Mouse (Mus musculus): ENCODE results near the gene Lysmd3. TPM values are rescaled to one million over a fixed set of nuclear protein-coding genes. Genes with fewer than 3 reads are reported as not detected.
A peak's percentile ranks its signal among the peaks of the same experiment; 100 is the strongest.
"Not testable (repeated sequence)": the region's sequence is repeated elsewhere in the genome, so short reads cannot be mapped to it uniquely, and the experiment has no call there.

Lysmd3 gene
- total RNA-seq, 2 experiments from 2014 or later, result 7.9 to 9.2 TPM

DNA sequence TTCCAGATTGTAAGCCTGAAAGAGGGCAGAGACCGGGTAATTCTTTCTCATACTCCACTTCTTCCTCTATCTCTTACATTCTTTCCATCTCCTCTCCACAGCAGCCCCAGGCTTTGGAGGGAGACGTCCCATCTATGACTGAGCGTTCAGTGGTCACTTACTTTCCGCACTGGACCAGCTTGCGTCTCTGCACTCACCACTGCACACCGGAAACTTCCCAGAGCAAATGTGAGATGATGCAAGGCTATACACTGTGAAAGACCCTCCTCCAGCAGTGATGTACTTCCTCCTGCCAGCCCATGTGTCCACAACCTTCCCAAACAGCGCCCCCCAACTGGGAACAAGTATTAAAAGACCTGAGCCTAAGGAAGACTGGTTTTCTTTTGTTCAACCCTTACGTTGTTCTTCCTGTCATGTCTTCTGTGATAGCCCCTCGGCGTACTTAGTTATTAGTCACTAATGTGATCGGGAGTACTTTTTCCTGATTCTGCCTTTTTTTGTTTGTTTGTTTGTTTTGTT is 13.4 kb upstream of the Lysmd3 start:
- no peak for TF ChIP-seq CTCF (IDR thresholded peaks at IDR 0.05)
- DNase-seq, result no peak
- Histone ChIP-seq H3K27ac (no peak overlapping the region), H3K4me3 (no peak overlapping the region)
- intact Hi-C loops (cut with DNase I), result loop anchor here (5.0 kb wide), 2 partner anchors 118 to 207 kb away; no protein-coding TSS in a partner anchor

DNA sequence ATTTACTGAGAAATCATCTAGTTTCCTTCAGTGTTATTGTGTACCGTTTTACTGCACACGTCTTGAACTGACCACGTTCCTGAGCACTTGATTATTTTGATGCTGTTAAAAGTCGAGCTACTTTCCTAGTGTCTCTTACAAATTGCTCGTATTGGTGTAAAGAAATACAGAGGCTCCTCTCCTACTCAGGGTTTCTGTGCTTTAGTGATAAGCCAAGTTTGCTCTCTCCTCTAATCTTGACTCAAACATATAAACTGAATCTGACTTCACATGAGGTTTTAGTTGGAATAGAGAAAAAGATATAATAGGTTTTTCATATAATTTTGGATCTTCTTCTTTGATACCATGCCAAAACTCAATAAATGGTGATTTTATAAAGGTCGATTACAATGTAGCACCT is 11.1 kb upstream of the Lysmd3 start:
- intact Hi-C loops (cut with DNase I), result no loop called here
- no peak overlapping the region for H3K27ac ChIP-seq
- TF ChIP-seq CTCF (IDR thresholded peaks at IDR 0.05), result no peak
- H3K4me3 ChIP-seq, result no peak overlapping the region
- DNase-seq, result no peak

DNA sequence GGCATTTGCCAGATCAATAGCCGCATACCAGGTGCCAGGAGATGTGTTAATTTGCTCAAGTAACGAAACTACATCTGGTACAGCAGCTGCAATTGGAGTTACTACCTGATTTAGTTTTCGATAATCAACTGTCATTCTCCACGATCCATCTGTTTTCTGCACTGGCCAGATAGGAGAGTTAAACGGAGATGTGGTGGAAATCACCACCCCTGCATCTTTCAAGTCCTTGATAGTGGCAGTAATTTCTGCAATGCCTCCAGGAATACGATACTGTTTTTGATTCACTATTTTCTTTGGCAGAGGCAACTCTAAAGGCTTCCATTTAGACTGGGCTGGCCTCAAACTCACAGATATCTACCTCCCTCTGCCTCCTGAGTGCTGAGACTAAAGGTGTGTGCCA is 7.1 kb upstream of the Lysmd3 start:
- H3K27ac ChIP-seq; intact Hi-C loops (cut with DNase I); DNase-seq; H3K4me3 ChIP-seq: not testable (repeated sequence)

DNA sequence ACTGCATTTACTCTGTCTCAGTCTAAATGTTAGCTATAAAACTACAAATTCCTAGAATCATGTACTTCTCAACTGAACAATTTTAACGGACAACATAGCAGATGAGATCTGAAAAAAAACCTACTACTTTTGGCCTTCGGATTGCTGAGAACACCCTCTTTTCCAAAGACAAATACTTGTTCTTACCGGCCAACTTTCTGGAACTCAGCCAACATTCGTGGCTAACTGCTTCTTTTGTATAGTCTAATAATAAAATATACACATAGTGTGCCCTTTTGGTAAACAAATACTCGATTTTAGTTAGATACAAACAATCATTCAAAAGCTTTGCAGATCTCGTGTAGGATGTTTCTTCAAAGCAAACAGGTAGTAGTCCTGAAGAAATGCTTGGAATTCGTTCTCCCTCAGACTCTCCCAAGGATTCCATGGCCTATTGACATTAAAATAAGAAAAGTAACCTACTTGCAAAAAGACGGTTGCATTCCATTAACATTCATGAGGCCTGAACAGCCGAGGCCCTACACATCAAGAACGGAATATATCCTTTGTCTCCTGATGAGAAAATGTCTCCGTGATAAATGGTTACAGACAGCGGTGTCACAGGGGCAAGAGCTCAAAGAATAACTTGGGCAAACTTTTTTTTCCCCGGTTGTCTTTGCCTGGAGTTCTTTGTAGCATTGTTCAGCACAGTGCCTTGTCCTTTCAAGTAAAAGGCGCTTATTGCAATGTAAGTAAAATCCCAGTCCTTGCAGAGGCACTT is 1.2 kb upstream of the Lysmd3 start:
- DNase-seq, result no peak
- TF ChIP-seq CTCF (IDR thresholded peaks at IDR 0.05), result no peak
- peak overlapping the region; percentile 99; the same call in 1 of the 2 replicates for H3K27ac ChIP-seq
- H3K4me3 ChIP-seq, result no peak overlapping the region
- intact Hi-C loops (cut with DNase I), result loop anchor here (2.0 to 5.0 kb wide), 4 partner anchors 56 to 774 kb away; partner anchors contain the start of genes Arrdc3, Cetn3, Mblac2 and Polr3g

DNA sequence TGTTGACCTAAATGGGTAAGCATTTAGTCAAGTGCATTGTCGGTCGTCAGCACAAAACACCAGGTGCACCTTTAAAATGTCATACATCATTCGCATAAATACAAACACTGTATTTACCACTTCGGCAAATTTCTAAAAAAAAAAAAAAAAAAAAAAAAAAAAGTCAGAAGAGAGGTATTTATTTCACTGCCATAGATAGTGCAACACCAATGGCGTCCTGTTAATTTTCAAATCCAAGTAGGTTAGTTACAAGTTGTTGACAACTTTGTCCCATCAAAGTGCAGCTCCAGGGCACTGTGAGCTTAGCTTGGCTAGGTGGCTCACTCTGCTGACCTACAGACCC is 484 bp upstream of the Lysmd3 start:
- Histone ChIP-seq H3K27ac (peak overlapping the region; percentile 99), H3K4me3 (peak overlapping the region; percentile 84)
- no peak for TF ChIP-seq CTCF (IDR thresholded peaks at IDR 0.05)
- intact Hi-C loops (cut with DNase I), result loop anchor here (2.0 to 5.0 kb wide), 4 partner anchors 55 to 775 kb away; partner anchors contain the start of genes Arrdc3, Cetn3, Mblac2 and Polr3g
- no peak for DNase-seq

DNA sequence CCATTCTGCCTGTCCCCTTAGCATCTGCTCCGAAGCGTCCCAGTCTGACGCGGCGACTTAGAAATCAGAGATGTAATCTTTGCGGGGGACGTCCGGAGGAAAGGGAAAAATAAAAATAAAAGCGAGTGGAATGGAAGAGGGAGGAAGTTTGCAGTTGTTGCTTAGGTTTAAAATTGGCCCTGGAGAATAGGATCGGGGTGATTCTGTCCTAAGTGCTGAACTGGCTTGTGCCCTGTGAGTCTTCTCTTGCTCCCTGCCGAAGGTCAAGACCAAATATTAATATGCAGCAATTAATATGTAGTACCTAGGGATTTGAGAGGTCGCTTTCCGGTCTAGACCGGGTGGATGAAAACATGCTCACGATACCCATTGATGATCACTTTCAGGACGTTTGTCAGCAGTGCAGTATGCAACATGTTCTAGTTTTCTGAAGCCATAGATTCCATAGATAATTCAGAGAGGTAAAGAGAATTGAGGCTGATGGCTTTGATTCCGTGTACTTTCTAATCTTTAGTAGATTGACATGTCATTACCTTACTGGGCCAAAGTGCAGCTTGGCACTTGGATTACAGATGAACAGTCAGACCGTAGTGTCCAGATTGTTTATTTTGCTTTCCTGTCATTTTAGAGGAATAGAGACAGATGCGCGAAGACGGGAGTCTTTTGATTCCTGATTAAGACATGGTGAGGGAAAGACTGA is 740 bp downstream of the Lysmd3 start:
- TF ChIP-seq CTCF (IDR thresholded peaks at IDR 0.05), result no peak
- intact Hi-C loops (cut with DNase I), result loop anchor here (5.0 kb wide), 3 partner anchors 54 to 776 kb away; partner anchors contain the start of genes Arrdc3, Mblac2 and Polr3g
- DNase-seq, result no peak
- peak overlapping the region; percentile 84 for H3K4me3 ChIP-seq
- H3K27ac ChIP-seq, result peak overlapping the region; percentile 99

DNA sequence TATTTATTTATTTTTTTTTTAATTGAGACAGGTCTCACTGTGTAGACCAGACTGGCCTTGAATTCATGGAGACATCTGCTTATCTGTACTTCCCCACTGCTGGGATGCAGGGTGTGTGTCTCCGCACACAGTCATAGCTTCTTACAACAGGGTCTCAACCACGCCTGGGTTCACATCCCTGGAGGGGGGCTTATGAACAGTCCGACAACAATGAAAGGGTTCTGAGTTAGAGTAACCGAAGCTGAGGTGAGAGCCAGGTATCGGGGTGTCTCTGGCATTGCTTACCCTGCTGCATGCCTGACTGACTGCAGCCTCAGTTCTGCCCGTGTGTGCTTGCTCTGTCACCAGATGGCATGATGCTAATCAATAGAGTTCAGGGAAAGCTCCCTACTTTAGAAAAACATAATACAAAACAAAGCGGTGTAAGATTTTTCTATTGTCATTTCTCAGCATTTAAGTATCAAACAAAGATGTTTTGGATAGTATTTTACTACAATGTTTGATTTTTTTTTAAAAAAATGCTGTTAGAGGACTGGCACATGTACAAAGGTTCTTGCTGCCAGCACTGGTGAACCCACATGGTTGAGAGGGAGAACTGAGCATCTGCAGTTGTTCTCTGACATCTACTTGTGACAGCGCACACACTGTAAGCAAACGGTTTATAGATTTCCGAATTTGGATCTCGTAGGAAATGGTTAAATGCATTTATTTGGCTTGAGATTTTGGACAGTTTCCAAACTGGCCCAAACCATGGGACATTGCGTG is 6.3 kb downstream of the Lysmd3 start:
- intact Hi-C loops (cut with DNase I), result no loop called here
- no peak for DNase-seq
- no peak for TF ChIP-seq CTCF (IDR thresholded peaks at IDR 0.05)
- H3K4me3 ChIP-seq, result no peak overlapping the region
- no peak overlapping the region for H3K27ac ChIP-seq

DNA sequence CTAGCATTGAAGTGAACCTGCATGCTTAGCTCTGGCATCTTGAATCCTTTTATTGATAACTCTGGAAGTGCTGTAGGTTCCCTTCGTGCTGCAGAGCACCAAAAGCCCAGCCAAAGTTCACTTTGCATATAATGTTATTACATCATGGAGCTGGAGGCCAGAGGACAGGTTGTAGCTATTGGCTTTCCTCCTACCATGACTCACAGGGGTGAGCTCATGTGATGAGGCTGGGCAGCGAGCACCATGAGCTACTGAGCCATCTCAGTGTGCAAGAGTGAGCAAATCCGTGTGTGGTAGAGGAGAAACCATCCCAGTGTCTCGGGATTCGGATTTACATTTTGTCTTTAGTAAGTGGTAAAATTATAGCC is 6.9 kb downstream of the Lysmd3 start:
- no peak for TF ChIP-seq CTCF (IDR thresholded peaks at IDR 0.05)
- H3K27ac ChIP-seq, result no peak overlapping the region
- intact Hi-C loops (cut with DNase I), result no loop called here
- no peak overlapping the region for H3K4me3 ChIP-seq
- DNase-seq, result peak; percentile 28

DNA sequence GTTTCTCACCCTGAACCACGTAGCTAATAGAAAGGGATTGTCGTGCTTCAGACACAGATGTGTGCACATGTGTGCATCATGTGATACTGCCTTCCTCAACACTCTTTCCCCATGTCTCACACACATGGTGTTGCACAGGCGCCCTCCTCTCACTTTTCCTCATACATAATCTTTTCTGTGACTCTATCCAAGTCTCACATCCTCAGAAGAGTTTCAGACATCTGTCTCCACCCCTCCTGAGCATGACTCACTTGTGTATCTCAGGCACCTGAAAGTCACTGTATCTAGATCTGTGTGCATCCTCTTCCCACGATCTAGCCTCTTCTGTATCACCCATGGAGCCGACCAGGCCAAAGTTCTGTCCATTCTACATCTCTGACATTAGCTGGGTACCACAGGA is 10.2 kb downstream of the Lysmd3 start:
- no peak for TF ChIP-seq CTCF (IDR thresholded peaks at IDR 0.05)
- Histone ChIP-seq H3K4me3 (no peak overlapping the region), H3K27ac (no peak overlapping the region)
- no peak for DNase-seq
- intact Hi-C loops (cut with DNase I), result no loop called here

DNA sequence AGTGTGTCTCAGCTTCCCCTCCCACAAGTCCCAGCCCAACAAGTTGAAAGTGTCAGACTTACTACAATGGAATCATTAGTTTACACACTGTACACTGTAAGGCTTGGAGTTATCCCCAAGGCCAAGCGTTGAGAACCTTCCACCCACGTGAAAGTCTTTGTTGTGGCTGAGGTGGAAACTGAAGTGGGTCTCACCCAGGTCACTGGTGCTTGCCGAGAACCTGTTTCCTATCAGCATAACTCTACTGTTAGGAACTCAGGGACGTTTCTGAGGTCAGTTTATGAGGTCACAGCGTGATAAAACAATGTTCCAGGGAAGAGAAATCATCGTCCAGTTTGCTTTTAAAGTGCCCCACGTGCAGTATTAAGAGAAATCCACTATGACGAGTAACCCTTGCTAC is 17.9 kb downstream of the Lysmd3 start:
- no peak for DNase-seq
- TF ChIP-seq CTCF (IDR thresholded peaks at IDR 0.05), result no peak
- Histone ChIP-seq H3K27ac (no peak overlapping the region), H3K4me3 (no peak overlapping the region)
- intact Hi-C loops (cut with DNase I), result no loop called here

DNA sequence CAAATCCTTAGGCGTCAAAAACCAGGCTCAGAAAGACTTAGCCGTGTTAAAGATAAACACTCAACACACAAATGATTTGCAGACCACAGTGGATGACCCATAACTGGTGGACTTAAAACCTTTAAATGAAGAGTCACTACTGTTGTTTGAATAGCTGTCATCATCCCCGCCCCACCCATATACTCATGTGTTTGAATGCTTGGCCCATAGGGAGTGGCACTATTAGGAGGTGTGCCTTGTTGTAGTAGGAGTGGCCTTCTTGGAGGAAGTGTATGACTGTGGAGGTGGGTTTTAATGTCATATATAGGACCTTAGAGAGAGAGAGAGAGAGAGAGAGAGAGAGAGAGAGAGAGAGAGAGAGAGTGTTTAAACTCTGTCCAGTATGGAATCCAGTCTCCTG is 25.6 kb downstream of the Lysmd3 start:
- no peak for TF ChIP-seq CTCF (IDR thresholded peaks at IDR 0.05)
- DNase-seq, result no peak
- Histone ChIP-seq H3K4me3 (no peak overlapping the region), H3K27ac (no peak overlapping the region)
- intact Hi-C loops (cut with DNase I), result no loop called here

DNA sequence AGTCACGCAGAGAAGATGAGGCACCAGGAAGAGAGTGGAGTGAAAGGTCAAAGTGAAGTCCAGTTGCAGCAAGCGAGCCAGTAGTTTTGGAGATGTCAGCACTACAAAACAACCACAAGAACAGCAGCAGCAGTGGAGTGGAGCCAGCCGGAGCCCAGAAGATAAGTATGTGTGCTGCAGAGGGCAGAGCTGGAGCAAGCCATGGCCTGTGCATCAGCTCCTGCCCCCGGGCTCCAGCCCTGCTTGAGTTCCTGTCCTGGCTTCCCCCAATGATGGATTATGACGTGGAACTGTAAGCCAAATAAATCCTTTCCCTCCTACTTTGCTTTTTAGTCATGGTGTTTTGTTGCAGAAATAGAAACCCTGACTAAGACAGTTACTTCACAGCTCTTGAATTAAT is 26.8 kb downstream of the Lysmd3 start:
- no peak for DNase-seq
- H3K27ac ChIP-seq, result no peak overlapping the region
- TF ChIP-seq CTCF (IDR thresholded peaks at IDR 0.05), result no peak
- no peak overlapping the region for H3K4me3 ChIP-seq
- intact Hi-C loops (cut with DNase I), result no loop called here

DNA sequence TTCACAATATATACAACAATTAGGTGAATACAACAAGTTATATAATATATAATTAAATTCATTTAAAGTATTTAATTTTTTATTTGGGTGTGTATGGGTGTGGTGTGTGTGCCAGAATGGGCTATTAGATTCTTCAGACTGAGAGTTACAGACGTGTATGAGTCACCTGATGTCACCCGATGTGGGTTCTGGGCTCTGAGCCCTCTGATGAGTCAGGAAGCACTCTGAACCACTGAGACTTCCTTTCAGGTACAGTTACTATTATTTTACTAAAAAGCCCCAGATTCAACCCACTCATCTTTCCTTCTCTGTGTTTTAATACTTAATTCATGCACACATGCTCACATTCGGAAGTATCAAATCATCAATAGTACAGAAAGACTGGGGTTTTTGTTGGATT is 27.4 kb downstream of the Lysmd3 start:
- DNase-seq, result no peak
- intact Hi-C loops (cut with DNase I), result no loop called here
- TF ChIP-seq CTCF (IDR thresholded peaks at IDR 0.05), result no peak
- Histone ChIP-seq H3K27ac (no peak overlapping the region), H3K4me3 (no peak overlapping the region)

Data from gastrocnemius, adult 2 months (tissue).